Mouse (Mus musculus) kidney, postnatal 0 days (tissue): ENCODE data around the gene Cramp1l. TPM values are rescaled to one million over a fixed set of nuclear protein-coding genes. Genes with fewer than 3 reads are reported as not detected.

Experiments used
- ATAC-seq: fragments of 200-750 bp; cut with Nextera tagmentation; replicated peaks from 2 replicates; pipeline ENCODE4 v1.8.0; 2017; ENCODE audit warnings: low read depth, moderate number of reproducible peaks, moderate TSS enrichment, moderate library complexity; ENCODE audit not compliant: low FRiP score
- DNase-seq: peaks from one replicate; pipeline ENCODE4 v3.0.0-alpha.2; 2016; ENCODE audit warnings: low spot score
- H3K27ac ChIP-seq: fragments of 300-500 bp; sonication (generic); 2 replicates; pipeline ENCODE4 v1.5.1; 2014; ENCODE audit warnings: mild to moderate bottlenecking
- H3K27me3 ChIP-seq: fragments of 300-500 bp; sonication (generic); 2 replicates; pipeline ENCODE4 v1.6.1; 2014; ENCODE audit warnings: low read length, mixed read lengths; ENCODE audit not compliant: insufficient read depth
- H3K36me3 ChIP-seq: fragments of 300-500 bp; sonication (generic); 2 replicates; pipeline ENCODE4 v1.6.1; 2014; ENCODE audit warnings: low read length, mixed read lengths; ENCODE audit not compliant: insufficient read depth
- H3K4me1 ChIP-seq: fragments of 300-500 bp; sonication (generic); replicated peaks from 2 replicates; pipeline ENCODE4 v1.6.1; 2014; ENCODE audit warnings: antibody characterized with exemption, low read length, mixed read lengths; ENCODE audit not compliant: insufficient read depth
- H3K4me2 ChIP-seq: fragments of 300-500 bp; sonication (generic); 2 replicates; pipeline ENCODE4 v1.6.1; 2014; ENCODE audit warnings: mild to moderate bottlenecking, low read length, moderate library complexity, mixed read lengths
- H3K4me3 ChIP-seq: fragments of 300-500 bp; sonication (generic); replicated peaks from 2 replicates; pipeline ENCODE4 v1.5.1; 2014; ENCODE audit warnings: low read depth, low read length
- H3K9ac ChIP-seq: fragments of 300-500 bp; sonication (generic); 2 replicates; pipeline ENCODE4 v1.6.1; 2014; ENCODE audit warnings: low read depth, low read length
- H3K9me3 ChIP-seq: fragments of 300-500 bp; sonication (generic); replicated peaks from 2 replicates; pipeline ENCODE4 v1.6.1; 2016; ENCODE audit warnings: low read length, inconsistent platforms, mixed read lengths
- CTCF ChIP-seq: IDR thresholded peaks from 2 replicates; pipeline ENCODE4 v1.5.1; 2016; ENCODE audit warnings: antibody characterized with exemption, low read depth, mild to moderate bottlenecking, moderate library complexity
- WGBS: fragments of 180-500 bp; shearing (Covaris S2); extraction: QIAGEN DNeasy Blood & Tissue Kit; methylation state at CpG from one replicate; pipeline ENCODE4 v1.1.7; 2014; 5-methylcytosine and 5-hydroxymethylcytosine counted together
- polyA plus RNA-seq: library from polyadenylated mRNA; unstranded; fragments of >200 nt; fragmentation: Nextera tagmentation; extraction: Ambion mirVana; gene quantifications from 2 replicates; pipeline ENCODE4 v1.2.1, GENCODE M21; 2015

Cramp1l gene
- polyA plus RNA-seq, 1 experiment from 2014 or later = 4.5 TPM

DNA sequence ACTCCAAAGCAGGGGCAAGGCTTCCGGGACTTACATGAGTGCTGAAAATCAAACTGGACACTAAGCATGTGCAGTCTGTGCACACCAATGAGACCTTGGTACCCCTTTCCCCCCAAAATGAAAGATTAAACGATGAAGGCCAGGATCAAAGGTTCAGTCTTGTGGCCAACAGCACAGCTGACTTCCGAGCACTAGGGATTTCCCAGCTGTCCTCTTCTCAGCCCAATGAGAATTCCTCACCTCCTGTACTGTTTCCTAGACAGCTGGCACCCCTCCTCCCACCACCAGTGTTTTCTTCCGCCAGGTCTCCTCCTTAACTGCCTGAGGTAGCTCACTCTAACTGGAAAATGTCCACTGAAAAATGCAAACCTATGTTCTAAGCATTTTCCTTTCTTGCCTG, 82.4 kb downstream of the Cramp1l start:
- Histone ChIP-seq H3K4me1 (peaks cover 13% of the 10 kb centered on the region), H3K27ac (no peak overlapping the region), H3K9ac (0 out of 2 replicates have a peak overlapping the region, but pooled peaks have one; percentile 18), H3K4me3 (no peak overlapping the region), H3K9me3 (no peaks in the 10 kb centered on the region), H3K27me3 (no peaks in the 10 kb centered on the region), H3K4me2 (no peak overlapping the region), H3K36me3 (0 out of 2 replicates have a peak, but pooled peaks cover 4% of the 10 kb centered on the region)
- TF ChIP-seq CTCF = no peak
- ATAC-seq (no peak), DNase-seq (no peak)
- 59% methylated on average over 4 of the region's 4 CpGs for WGBS

DNA sequence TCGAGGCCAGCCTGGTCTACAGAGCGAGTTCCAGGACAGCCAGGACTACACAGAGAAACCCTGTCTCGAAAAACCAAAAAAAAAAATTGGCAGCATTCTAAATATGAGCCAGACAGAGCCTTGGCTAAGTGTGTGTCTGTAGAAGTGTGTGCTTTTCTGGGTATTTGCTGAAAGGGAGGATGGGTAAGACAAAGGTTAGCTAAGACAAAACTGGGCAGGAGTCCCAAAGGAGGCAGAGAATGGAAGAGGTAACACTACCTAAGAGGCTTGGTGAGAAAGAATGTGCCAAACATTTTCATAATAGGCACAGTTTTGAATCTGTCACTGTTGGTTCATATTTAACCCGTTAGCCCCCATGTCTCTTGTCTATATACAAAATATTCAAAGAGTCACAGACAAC, 83.2 kb downstream of the Cramp1l start:
- Histone ChIP-seq H3K9me3 (no peaks in the 10 kb centered on the region), H3K27me3 (no peaks in the 10 kb centered on the region), H3K4me1 (peaks cover 13% of the 10 kb centered on the region), H3K27ac (no peak overlapping the region), H3K4me2 (no peak overlapping the region), H3K9ac (no peak overlapping the region), H3K36me3 (peaks cover 7% of the 10 kb centered on the region; the same call in 1 of the 2 replicates), H3K4me3 (no peak overlapping the region)
- TF ChIP-seq CTCF = no peak
- WGBS = 91% methylated on average over 4 of the region's 4 CpGs
- no peak for ATAC-seq
- DNase-seq = no peak

DNA sequence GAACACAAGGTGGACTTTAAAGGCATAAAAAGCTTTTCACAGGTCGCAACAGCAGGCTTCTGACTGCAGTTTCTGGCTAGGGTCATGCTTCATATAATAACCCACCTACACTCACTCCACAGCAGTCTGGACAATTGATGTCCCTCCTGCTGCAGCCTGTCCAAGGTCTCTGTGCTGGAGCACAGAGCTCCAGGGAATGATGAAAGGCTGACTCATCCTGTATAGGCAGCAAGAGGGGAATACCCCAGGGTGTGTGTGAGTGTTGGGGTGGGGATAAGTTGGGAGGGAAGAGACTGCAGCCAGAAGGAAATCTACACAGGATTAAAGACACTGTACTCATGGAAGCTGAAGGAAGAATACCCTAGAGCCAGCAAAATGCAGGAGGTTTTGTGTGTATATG, 86.1 kb downstream of the Cramp1l start:
- 71% methylated on average over 1 of the region's 1 CpGs for WGBS
- H3K27ac ChIP-seq = no peak overlapping the region
- H3K36me3 ChIP-seq = peaks cover 29% of the 10 kb centered on the region; the same call in 1 of the 2 replicates
- no peak overlapping the region for H3K4me3 ChIP-seq
- no peak for TF ChIP-seq CTCF
- H3K9me3 ChIP-seq = no peaks in the 10 kb centered on the region
- no peaks in the 10 kb centered on the region for H3K27me3 ChIP-seq
- H3K4me1 ChIP-seq = peaks cover 3% of the 10 kb centered on the region; the same call in 1 of the 2 replicates
- no peak for ATAC-seq
- no peak overlapping the region for H3K9ac ChIP-seq
- no peak for DNase-seq
- H3K4me2 ChIP-seq = no peak overlapping the region

DNA sequence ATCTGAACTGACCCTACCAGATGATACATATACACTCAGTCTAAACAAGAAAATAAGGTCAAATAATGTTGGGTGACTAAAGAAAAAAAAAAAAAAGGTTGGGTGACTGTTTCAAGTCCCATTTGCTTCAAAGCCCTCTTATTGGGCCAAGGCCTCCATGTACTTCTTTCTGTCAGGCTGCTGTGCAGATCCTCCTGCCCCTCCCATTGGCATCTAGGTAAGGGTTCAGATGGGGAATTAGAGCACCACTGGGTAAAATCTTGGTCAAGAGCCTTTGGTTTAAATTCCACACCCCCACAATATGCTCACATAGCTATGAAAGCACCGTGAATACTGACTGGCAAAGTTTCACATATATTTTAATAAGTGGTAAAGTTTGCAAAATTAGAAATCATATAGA, 92.3 kb downstream of the Cramp1l start:
- no peak for TF ChIP-seq CTCF
- H3K4me3 ChIP-seq = no peak overlapping the region
- H3K4me2 ChIP-seq = no peak overlapping the region
- ATAC-seq (no peak), DNase-seq (no peak)
- H3K27me3 ChIP-seq = no peaks in the 10 kb centered on the region
- no peaks in the 10 kb centered on the region for H3K9me3 ChIP-seq
- WGBS = 91% methylated on average over 1 of the region's 1 CpGs
- H3K27ac ChIP-seq = no peak overlapping the region
- H3K4me1 ChIP-seq = no peaks in the 10 kb centered on the region
- peaks cover 75% of the 10 kb centered on the region for H3K36me3 ChIP-seq
- H3K9ac ChIP-seq = no peak overlapping the region

DNA sequence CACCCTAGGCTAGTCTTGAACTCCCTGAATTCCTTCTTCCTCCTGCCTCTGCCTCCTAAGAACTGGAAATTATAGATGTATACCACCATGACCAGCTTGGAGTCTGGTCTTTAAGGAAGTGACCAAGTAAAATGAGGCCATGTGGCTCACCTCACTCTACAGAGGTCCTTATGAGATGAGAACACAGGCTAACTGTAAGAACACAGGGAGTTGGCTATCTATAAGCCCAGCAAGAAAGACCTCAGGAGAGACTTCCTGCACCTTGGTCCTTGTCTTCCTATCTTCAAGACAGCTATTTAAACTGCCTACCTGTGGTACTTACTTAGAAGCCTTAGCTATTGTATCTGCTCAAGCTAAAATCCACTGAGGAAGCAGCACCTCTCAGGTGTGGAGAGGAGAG, 101.6 kb downstream of the Cramp1l start:
- DNase-seq (no peak), ATAC-seq (no peak)
- Histone ChIP-seq H3K27ac (no peak overlapping the region), H3K4me3 (no peak overlapping the region), H3K9ac (no peak overlapping the region), H3K27me3 (no peaks in the 10 kb centered on the region), H3K4me2 (no peak overlapping the region), H3K9me3 (no peaks in the 10 kb centered on the region), H3K36me3 (peaks cover 84% of the 10 kb centered on the region), H3K4me1 (no peaks in the 10 kb centered on the region)
- TF ChIP-seq CTCF = no peak

Other genes with a start within 250 kb of the Cramp1l start
- gene Meiob, start 211.5 kb downstream of the Cramp1l start, polyA plus RNA-seq = 0.23 and 0.47 TPM in 2 replicates
- 99.7 and 101 TPM in 2 replicates for gene Hagh, start 175.6 kb downstream of the Cramp1l start, polyA plus RNA-seq
- 88.0 and 90.7 TPM in 2 replicates for gene Fahd1, start 165.4 kb downstream of the Cramp1l start, polyA plus RNA-seq
- gene Igfals, start 149.8 kb downstream of the Cramp1l start, polyA plus RNA-seq = 6.8 and 8.2 TPM in 2 replicates
- 55.9 and 57.5 TPM in 2 replicates for gene Nubp2, start 129.4 kb downstream of the Cramp1l start, polyA plus RNA-seq
- 53.4 and 55.9 TPM in 2 replicates for gene Spsb3, start 129.1 kb downstream of the Cramp1l start, polyA plus RNA-seq
- 29.5 and 29.6 TPM in 2 replicates for gene Eme2, start 120.7 kb downstream of the Cramp1l start, polyA plus RNA-seq
- gene Mrps34, start 120.7 kb downstream of the Cramp1l start, polyA plus RNA-seq = 141 TPM in 2 replicates
- gene Nme3, start 119.3 kb downstream of the Cramp1l start, polyA plus RNA-seq = 87.1 and 93.1 TPM in 2 replicates
- gene Mapk8ip3, start 78.8 kb downstream of the Cramp1l start, polyA plus RNA-seq = 12.7 and 13.7 TPM in 2 replicates
- gene Jpt2, start 55.1 kb downstream of the Cramp1l start, polyA plus RNA-seq = 95.0 and 108 TPM in 2 replicates
- 10.1 and 10.9 TPM in 2 replicates for gene Ift140, start 297 bp upstream of the Cramp1l start, polyA plus RNA-seq
- gene Tmem204, start 67.8 kb upstream of the Cramp1l start, polyA plus RNA-seq = 54.5 and 59.9 TPM in 2 replicates
- 24.2 and 24.7 TPM in 2 replicates for gene Telo2, start 100.2 kb upstream of the Cramp1l start, polyA plus RNA-seq
- gene Ptx4, start 105.0 kb upstream of the Cramp1l start, polyA plus RNA-seq = not detected in 2 replicates
- 14.7 and 17.2 TPM in 2 replicates for gene Clcn7, start 117.6 kb upstream of the Cramp1l start, polyA plus RNA-seq
- gene Ccdc154, start 146.7 kb upstream of the Cramp1l start, polyA plus RNA-seq = not detected in 2 replicates
- not detected in 2 replicates for gene Gm38655, start 159.7 kb upstream of the Cramp1l start, polyA plus RNA-seq
- gene BC003965, start 168.8 kb upstream of the Cramp1l start, polyA plus RNA-seq = 31.6 and 32.1 TPM in 2 replicates
- 7.0 and 7.5 TPM in 2 replicates for gene Unkl, start 172.6 kb upstream of the Cramp1l start, polyA plus RNA-seq
- 68.8 and 71.2 TPM in 2 replicates for gene Gnptg, start 224.3 kb upstream of the Cramp1l start, polyA plus RNA-seq
- 50.1 and 52.3 TPM in 2 replicates for gene Tsr3, start 224.4 kb upstream of the Cramp1l start, polyA plus RNA-seq
- gene Baiap3, start 240.6 kb upstream of the Cramp1l start, polyA plus RNA-seq = 1.0 and 1.5 TPM in 2 replicates